Mouse (Mus musculus) testis, adult 2 months (tissue): ENCODE results near the gene Pif1. TPM values are rescaled to one million over a fixed set of nuclear protein-coding genes. Genes with fewer than 3 reads are reported as not detected.

Experiments used
- H3K27ac ChIP-seq: fragments of 200-500 bp; 2 replicates; pipeline ENCODE4 v1.5.1; 2012; ENCODE audit warnings: low read depth, low read length; ENCODE audit not compliant: control insufficient read depth, insufficient read depth
- H3K27me3 ChIP-seq: fragments of 200-500 bp; 2 replicates; pipeline ENCODE4 v1.6.1; 2012; ENCODE audit warnings: mild to moderate bottlenecking, low read length, moderate library complexity; ENCODE audit not compliant: control insufficient read depth, insufficient read depth
- H3K36me3 ChIP-seq: fragments of 200-500 bp; 2 replicates; pipeline ENCODE4 v1.6.1; 2012; ENCODE audit warnings: mild to moderate bottlenecking, low read length; ENCODE audit not compliant: control insufficient read depth, insufficient read depth
- H3K4me1 ChIP-seq: fragments of 200-500 bp; 2 replicates; pipeline ENCODE4 v1.6.1; 2012; ENCODE audit warnings: low read length; ENCODE audit not compliant: control insufficient read depth, insufficient read depth
- H3K4me3 ChIP-seq: fragments of 200-500 bp; 2 replicates; pipeline ENCODE4 v1.5.1; 2012; ENCODE audit warnings: low read depth, mild to moderate bottlenecking, low read length, moderate library complexity, mixed read lengths; ENCODE audit not compliant: control insufficient read depth
- CTCF ChIP-seq: fragments of 200-500 bp; IDR thresholded peaks from 2 replicates; pipeline ENCODE4 v1.5.1; 2012; ENCODE audit warnings: low read depth, mild to moderate bottlenecking, inconsistent platforms, low read length, moderate library complexity; ENCODE audit not compliant: control insufficient read depth, insufficient read depth, insufficient replicate concordance
- POLR2A ChIP-seq: fragments of 200-500 bp; IDR thresholded peaks from 2 replicates; pipeline ENCODE4 v1.6.1; 2012; ENCODE audit warnings: low read depth, mild to moderate bottlenecking, inconsistent platforms, low read length, moderate library complexity; ENCODE audit not compliant: control insufficient read depth
- polyA plus RNA-seq: library from polyadenylated mRNA; depleted of rRNA; stranded (reverse); fragments of >200 nt; gene quantifications from 2 replicates; pipeline ENCODE4 v1.2.3, GENCODE M21; 2012; rRNA removed

Gene Pif1
- polyA plus RNA-seq, 1 experiment, result 0.79 TPM

- TF ChIP-seq POLR2A, result no peak
- no peak for TF ChIP-seq CTCF
- Histone ChIP-seq H3K27ac (no peak overlapping the region), H3K27me3 (no peaks in the 10 kb centered on the region), H3K4me1 (no peaks in the 10 kb centered on the region), H3K4me3 (no peak overlapping the region), H3K36me3 (no peaks in the 10 kb centered on the region)
Observed at GRCm38 (mm10) chr9:65639065-65639464, 52.1 kb downstream of the Pif1 start.

DNA sequence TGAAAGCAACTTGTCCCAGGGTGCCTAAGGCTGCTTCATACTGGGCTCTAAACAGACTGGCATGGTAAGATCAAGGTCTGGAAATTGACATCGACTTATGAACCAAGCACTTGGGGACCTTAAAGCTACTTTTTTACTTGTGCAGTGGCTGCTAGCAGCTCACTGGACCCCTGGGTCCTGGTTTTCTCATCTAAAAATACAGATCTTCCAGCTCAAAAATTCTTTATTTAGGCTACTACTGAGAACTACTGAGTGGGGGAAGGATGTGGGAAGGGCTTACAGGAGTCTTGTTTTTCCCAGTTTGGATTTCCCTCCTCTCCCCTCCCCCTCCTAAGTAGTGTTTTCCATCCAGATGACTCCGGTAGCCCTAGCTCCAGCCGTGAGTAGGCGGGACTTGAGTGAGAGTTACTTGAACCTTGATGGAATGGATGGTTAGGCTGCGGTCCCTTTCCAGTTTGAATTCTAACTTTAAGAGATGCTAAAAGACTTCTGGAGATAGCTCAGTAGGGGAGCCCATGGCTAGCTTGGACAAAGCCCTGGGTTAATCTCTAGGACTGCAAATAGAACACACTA lies 54.0 kb downstream of the Pif1 start:
- Histone ChIP-seq H3K27ac (no peak overlapping the region), H3K4me3 (no peak overlapping the region), H3K4me1 (peaks cover 3% of the 10 kb centered on the region), H3K27me3 (no peaks in the 10 kb centered on the region), H3K36me3 (no peaks in the 10 kb centered on the region)
- TF ChIP-seq POLR2A (no peak), CTCF (no peak)

GRCm38 (mm10) chr9:65641446-65642052 lies 54.6 kb downstream of the Pif1 start:
- Histone ChIP-seq H3K4me3 (no peak overlapping the region), H3K36me3 (no peaks in the 10 kb centered on the region), H3K27me3 (no peaks in the 10 kb centered on the region), H3K4me1 (peaks cover 3% of the 10 kb centered on the region), H3K27ac (no peak overlapping the region)
- no peak for TF ChIP-seq CTCF
- no peak for TF ChIP-seq POLR2A

DNA sequence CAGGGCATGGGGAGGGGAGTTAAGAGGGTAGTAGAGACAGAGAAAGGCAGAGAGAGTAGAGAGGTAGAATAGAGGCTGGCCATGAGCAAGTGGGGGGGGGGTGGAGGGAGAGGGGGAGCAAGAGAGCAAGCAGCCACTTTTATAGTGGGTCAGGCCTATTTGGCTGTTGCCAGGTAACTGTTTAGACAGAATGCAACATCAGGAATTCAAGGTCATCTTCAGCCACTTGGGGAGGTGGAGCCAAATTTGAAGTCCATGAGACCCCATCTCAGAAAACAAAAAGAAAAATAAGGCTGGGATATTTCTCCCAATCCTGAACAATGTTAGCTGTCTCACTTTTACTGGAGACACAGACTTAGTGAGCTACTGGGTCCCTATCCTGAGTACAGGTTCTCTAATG lies 55.6 kb downstream of the Pif1 start:
- H3K27ac ChIP-seq, result no peak overlapping the region
- H3K4me3 ChIP-seq, result no peak overlapping the region
- H3K36me3 ChIP-seq, result no peaks in the 10 kb centered on the region
- peaks cover 3% of the 10 kb centered on the region for H3K4me1 ChIP-seq
- no peaks in the 10 kb centered on the region for H3K27me3 ChIP-seq
- TF ChIP-seq CTCF (no peak), POLR2A (no peak)

DNA sequence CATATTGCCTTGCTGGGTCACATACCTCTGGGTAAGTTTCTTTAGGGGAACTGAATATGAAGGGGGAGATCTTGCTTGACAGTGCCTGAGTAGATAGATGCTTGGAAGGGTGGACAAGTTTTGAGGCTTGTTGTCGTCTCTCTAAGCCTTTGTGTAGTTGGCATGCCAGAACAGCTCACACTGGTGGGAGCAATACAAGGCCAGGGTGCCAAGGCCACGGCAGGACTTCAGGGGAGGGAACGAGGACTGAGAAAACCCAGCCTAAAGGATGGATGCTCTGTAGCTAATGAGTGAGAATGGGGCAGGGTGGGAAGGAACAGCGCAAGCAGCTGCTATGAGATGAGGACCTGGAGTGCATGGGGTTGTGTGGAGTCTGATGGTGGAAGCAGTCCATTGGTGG lies 58.0 kb downstream of the Pif1 start:
- Histone ChIP-seq H3K4me1 (peaks cover 3% of the 10 kb centered on the region), H3K27me3 (no peaks in the 10 kb centered on the region), H3K27ac (no peak overlapping the region), H3K36me3 (no peaks in the 10 kb centered on the region), H3K4me3 (no peak overlapping the region)
- TF ChIP-seq POLR2A (no peak), CTCF (no peak)

Other genes starting within 250 kb of the Pif1 start
- gene Pdcd7, start 241.1 kb upstream of the Pif1 start, polyA plus RNA-seq, result 10.4 and 10.9 TPM in 2 replicates
- 0.77 and 1.3 TPM in 2 replicates for gene Ubap1l, start 226.1 kb upstream of the Pif1 start, polyA plus RNA-seq
- 0.18 and 0.23 TPM in 2 replicates for gene Kbtbd13, start 195.5 kb upstream of the Pif1 start, polyA plus RNA-seq
- gene Rasl12, start 188.7 kb upstream of the Pif1 start, polyA plus RNA-seq, result 5.5 and 6.6 TPM in 2 replicates
- not detected in 2 replicates for gene Slc51b, start 164.2 kb upstream of the Pif1 start, polyA plus RNA-seq
- gene Mtfmt, start 151.4 kb upstream of the Pif1 start, polyA plus RNA-seq, result 6.1 and 7.4 TPM in 2 replicates
- gene Spg21, start 126.2 kb upstream of the Pif1 start, polyA plus RNA-seq, result 10.1 and 10.8 TPM in 2 replicates
- gene Ankdd1a, start 67.0 kb upstream of the Pif1 start, polyA plus RNA-seq, result not detected in 2 replicates
- gene Plekho2, start 7.1 kb upstream of the Pif1 start, polyA plus RNA-seq, result 67.0 and 72.5 TPM in 2 replicates
- gene Rbpms2, start 42.5 kb downstream of the Pif1 start, polyA plus RNA-seq, result 11.5 and 14.1 TPM in 2 replicates
- 147 and 148 TPM in 2 replicates for gene Oaz2, start 80.8 kb downstream of the Pif1 start, polyA plus RNA-seq
- gene Zfp609, start 240.4 kb downstream of the Pif1 start, polyA plus RNA-seq, result 9.8 and 10.4 TPM in 2 replicates